Mouse (Mus musculus) macrophage (primary cell): ENCODE results near the gene Gm20604. TPM values are rescaled to one million over a fixed set of nuclear protein-coding genes. Genes with fewer than 3 reads are reported as not detected.
A peak's percentile ranks its signal among the peaks of the same experiment; 100 is the strongest.

Experiments
- H3K27ac ChIP-seq: fragments of 350-480 bp; formaldehyde crosslinking; 2 replicates; pipeline ENCODE4 v1.9.0; 2021
- H3K36me3 ChIP-seq: fragments of 350-480 bp; formaldehyde crosslinking; 2 replicates; pipeline ENCODE4 v1.9.0; 2021; ENCODE audit errors: inconsistent target
- H3K4me3 ChIP-seq: fragments of 350-480 bp; formaldehyde crosslinking; 2 replicates; pipeline ENCODE4 v1.9.0; 2021; ENCODE audit errors: inconsistent target
- H3K79me2 ChIP-seq: fragments of 350-480 bp; formaldehyde crosslinking; 2 replicates; pipeline ENCODE4 v1.9.0; 2021; ENCODE audit errors: inconsistent target
- WGBS: methylation state at CpG from one replicate; pipeline ENCODE4 v1.1.7; 2026; ENCODE audit warnings: inconsistent platforms; ENCODE audit not compliant: missing documents; 5-methylcytosine and 5-hydroxymethylcytosine counted together
- polyA plus RNA-seq: library from polyadenylated mRNA; stranded (reverse); fragments of 250-400 nt; gene quantifications from 3 replicates; pipeline ENCODE4 v1.2.4, GENCODE M21; 2018; ENCODE audit warnings: inconsistent platforms

Gm20604 gene
- polyA plus RNA-seq, 1 experiment from 2014 or later, result 4.5 TPM

GRCm38 (mm10) chr12:102706833-102707463 is 51.5 kb downstream of the Gm20604 start:
- Histone ChIP-seq H3K79me2 (peaks cover 21% of the 10 kb centered on the region), H3K36me3 (no peaks in the 10 kb centered on the region), H3K27ac (no peak overlapping the region), H3K4me3 (no peak overlapping the region)
- 96% methylated on average over 10 of the region's 10 CpGs for WGBS

- Histone ChIP-seq H3K4me3 (peak overlapping the region; percentile 39; the same call in 1 of the 2 replicates), H3K27ac (no peak overlapping the region), H3K79me2 (peaks cover 30% of the 10 kb centered on the region), H3K36me3 (no peaks in the 10 kb centered on the region)
- 85% methylated on average over 6 of the region's 6 CpGs for WGBS
Measured at GRCm38 (mm10) chr12:102705906-102706640, 52.4 kb downstream of the Gm20604 start.

- WGBS, result 5% methylated on average over 21 of the region's 45 CpGs
- H3K27ac ChIP-seq, result peak overlapping the region; percentile 35; the same call in 1 of the 2 replicates
Measured at GRCm38 (mm10) chr12:102705216-102705871, 53.1 kb downstream of the Gm20604 start.

GRCm38 (mm10) chr12:102704457-102705198 is 53.8 kb downstream of the Gm20604 start, which contains the start of gene Itpk1:
TSS of gene Itpk1 (minus strand) at chr12:102704930.
- H3K79me2 ChIP-seq, result peaks cover 45% of the 10 kb centered on the region
- WGBS, result 1% methylated on average over 58 of the region's 105 CpGs

More at GRCm38 (mm10) chr12:102705216-102705871, 53.1 kb downstream of the Gm20604 start:
- H3K36me3 ChIP-seq, result no peaks in the 10 kb centered on the region
- peaks cover 38% of the 10 kb centered on the region for H3K79me2 ChIP-seq
- H3K4me3 ChIP-seq, result peak overlapping the region; percentile 39

GRCm38 (mm10) chr12:102703921-102704408 is 54.5 kb downstream of the Gm20604 start:
- peaks cover 51% of the 10 kb centered on the region for H3K79me2 ChIP-seq
- no peaks in the 10 kb centered on the region for H3K36me3 ChIP-seq
- no peak overlapping the region for H3K27ac ChIP-seq
- 8% methylated on average over 17 of the region's 17 CpGs for WGBS
- H3K4me3 ChIP-seq, result peak overlapping the region; percentile 40

More at GRCm38 (mm10) chr12:102704457-102705198, 53.8 kb downstream of the Gm20604 start, which contains the start of gene Itpk1:
- H3K27ac ChIP-seq, result peak within 1 kb of the TSS; percentile 35; the same call in 1 of the 2 replicates
- H3K4me3 ChIP-seq, result peak within 1 kb of the TSS; percentile 40
- no peaks in the 10 kb centered on the region for H3K36me3 ChIP-seq

- peak overlapping the region; percentile 40 for H3K4me3 ChIP-seq
- H3K27ac ChIP-seq, result no peak overlapping the region
- no peaks in the 10 kb centered on the region for H3K36me3 ChIP-seq
- 25% methylated on average over 4 of the region's 6 CpGs for WGBS
- H3K79me2 ChIP-seq, result peaks cover 57% of the 10 kb centered on the region
Measured at GRCm38 (mm10) chr12:102703441-102703840, 55.0 kb downstream of the Gm20604 start.

- peak overlapping the region; percentile 38 for H3K27ac ChIP-seq
- H3K79me2 ChIP-seq, result peaks cover 60% of the 10 kb centered on the region
- H3K36me3 ChIP-seq, result no peaks in the 10 kb centered on the region
- WGBS, result 8% methylated on average over 4 of the region's 4 CpGs
- H3K4me3 ChIP-seq, result peak overlapping the region; percentile 40
Measured at GRCm38 (mm10) chr12:102703111-102703412, 55.4 kb downstream of the Gm20604 start.

- Histone ChIP-seq H3K27ac (peak overlapping the region; percentile 38), H3K79me2 (peaks cover 66% of the 10 kb centered on the region), H3K4me3 (peak overlapping the region; percentile 40), H3K36me3 (no peaks in the 10 kb centered on the region)
- 16% methylated on average over 15 of the region's 15 CpGs for WGBS
Measured at GRCm38 (mm10) chr12:102702356-102703110, 55.9 kb downstream of the Gm20604 start.

- WGBS, result 64% methylated on average over 5 of the region's 5 CpGs
- Histone ChIP-seq H3K79me2 (peaks cover 73% of the 10 kb centered on the region), H3K27ac (no peak overlapping the region), H3K36me3 (no peaks in the 10 kb centered on the region), H3K4me3 (no peak overlapping the region)
Measured at GRCm38 (mm10) chr12:102701691-102702207, 56.7 kb downstream of the Gm20604 start.

- WGBS, result 91% methylated on average over 12 of the region's 12 CpGs
- H3K4me3 ChIP-seq, result no peak overlapping the region
- no peaks in the 10 kb centered on the region for H3K36me3 ChIP-seq
- H3K27ac ChIP-seq, result no peak overlapping the region
- H3K79me2 ChIP-seq, result peaks cover 86% of the 10 kb centered on the region
Measured at GRCm38 (mm10) chr12:102700453-102700852, 58.0 kb downstream of the Gm20604 start.

- peaks cover 99% of the 10 kb centered on the region for H3K79me2 ChIP-seq
- H3K27ac ChIP-seq, result no peak overlapping the region
- H3K4me3 ChIP-seq, result no peak overlapping the region
- WGBS, result 100% methylated on average over 1 of the region's 1 CpGs
- no peaks in the 10 kb centered on the region for H3K36me3 ChIP-seq
Measured at GRCm38 (mm10) chr12:102699156-102699555, 59.3 kb downstream of the Gm20604 start.

- WGBS, result 89% methylated on average over 1 of the region's 1 CpGs
- Histone ChIP-seq H3K4me3 (no peak overlapping the region), H3K36me3 (no peaks in the 10 kb centered on the region), H3K27ac (no peak overlapping the region), H3K79me2 (peaks cover 100% of the 10 kb centered on the region)
Measured at GRCm38 (mm10) chr12:102698089-102698684, 60.3 kb downstream of the Gm20604 start.

GRCm38 (mm10) chr12:102697381-102697780 is 61.1 kb downstream of the Gm20604 start:
- H3K4me3 ChIP-seq, result no peak overlapping the region
- H3K27ac ChIP-seq, result no peak overlapping the region
- no peaks in the 10 kb centered on the region for H3K36me3 ChIP-seq
- 85% methylated on average over 7 of the region's 7 CpGs for WGBS
- peaks cover 100% of the 10 kb centered on the region for H3K79me2 ChIP-seq
